In genomic region chr9:13300041-13300441, GRCm38 (mm10) we compare ENCODE assay signal across 8 mouse cellular contexts. TPM values are rescaled to one million over a fixed set of nuclear protein-coding genes. Genes with fewer than 3 reads are reported as not detected.
DNase-seq lines count a peak whose midpoint lies in the region; ATAC-seq lines count a peak whose summit lies in the region.

No protein-coding gene starts in this region.

- no peak for ATAC-seq in cerebellum, adult (ENCODE audit: insufficient number of reproducible peaks, low FRiP score, low TSS enrichment)
- ATAC-seq in embryonic facial prominence, embryonic 13.5 days (ENCODE audit: insufficient number of reproducible peaks, insufficient read depth, low FRiP score, low TSS enrichment, low read depth): no peak
- no peak for ATAC-seq in hindbrain, embryonic 12.5 days (ENCODE audit: low FRiP score)
- ATAC-seq in midbrain, embryonic 14.5 days (ENCODE audit: low FRiP score, low TSS enrichment): no peak

- H3K9ac ChIP-seq in embryonic facial prominence, embryonic 13.5 days: peak overlapping the region; percentile 4
- H3K9ac ChIP-seq in hindbrain, embryonic 12.5 days: peak overlapping the region; percentile 43
- peak overlapping the region; percentile 32; the same call in 1 of the 2 replicates for H3K9ac ChIP-seq in midbrain, embryonic 14.5 days (replicated peaks; ENCODE audit: low read length)

- no peaks in the 10 kb centered on the region for H3K9me3 ChIP-seq in embryonic facial prominence, embryonic 13.5 days
- no peaks in the 10 kb centered on the region for H3K9me3 ChIP-seq in hindbrain, embryonic 12.5 days (replicated peaks)
- H3K9me3 ChIP-seq in midbrain, embryonic 14.5 days (ENCODE audit: control insufficient read depth, low read length): no peaks in the 10 kb centered on the region

- H3K4me3 ChIP-seq in embryonic facial prominence, embryonic 13.5 days: peak overlapping the region; percentile 11
- peak overlapping the region; percentile 57 for H3K4me3 ChIP-seq in hindbrain, embryonic 12.5 days
- H3K4me3 ChIP-seq in midbrain, embryonic 14.5 days (replicated peaks; ENCODE audit: low read depth, low read length): peak overlapping the region; percentile 45

- H3K4me2 ChIP-seq in embryonic facial prominence, embryonic 13.5 days: peak overlapping the region; percentile 96
- H3K4me2 ChIP-seq in hindbrain, embryonic 12.5 days (replicated peaks): peak overlapping the region; percentile 98
- peak overlapping the region; percentile 85 for H3K4me2 ChIP-seq in midbrain, embryonic 14.5 days (ENCODE audit: low read length)

- DNase-seq in cerebellum, adult 8-10 months: peak; percentile 27
- DNase-seq in 3T3-L1 (ENCODE audit: low read depth, low spot score): peak; percentile 70
- no peak for DNase-seq in midbrain, embryonic 14.5 days
- no peak for DNase-seq in thymus, postnatal 25 days
- no peak for DNase-seq in thymus, adult 18-20 months

- H3K27ac ChIP-seq in embryonic facial prominence, embryonic 13.5 days: no peak overlapping the region
- peak overlapping the region; percentile 48; the same call in 1 of the 2 replicates for H3K27ac ChIP-seq in hindbrain, embryonic 12.5 days
- H3K27ac ChIP-seq in midbrain, embryonic 14.5 days (replicated peaks; ENCODE audit: low read depth, low read length): no peak overlapping the region

- H3K27me3 ChIP-seq in embryonic facial prominence, embryonic 13.5 days: no peaks in the 10 kb centered on the region
- H3K27me3 ChIP-seq in hindbrain, embryonic 12.5 days: no peaks in the 10 kb centered on the region; the same call in 1 of the 2 replicates
- no peaks in the 10 kb centered on the region for H3K27me3 ChIP-seq in midbrain, embryonic 14.5 days (ENCODE audit: control insufficient read depth, insufficient read depth, low read length)

- 37% methylated on average over 3 of the region's 3 CpGs for WGBS in embryonic facial prominence, embryonic 13.5 days
- 44% methylated on average over 3 of the region's 3 CpGs for WGBS in hindbrain, embryonic 12.5 days
- WGBS in midbrain, embryonic 14.5 days: 34% methylated on average over 3 of the region's 3 CpGs

- H3K4me1 ChIP-seq in embryonic facial prominence, embryonic 13.5 days: peaks cover 59% of the 10 kb centered on the region
- H3K4me1 ChIP-seq in hindbrain, embryonic 12.5 days: peaks cover 70% of the 10 kb centered on the region
- H3K4me1 ChIP-seq in midbrain, embryonic 14.5 days (ENCODE audit: control insufficient read depth, insufficient read depth, low read length): peaks cover 64% of the 10 kb centered on the region

- H3K36me3 ChIP-seq in embryonic facial prominence, embryonic 13.5 days: no peaks in the 10 kb centered on the region
- no peaks in the 10 kb centered on the region for H3K36me3 ChIP-seq in hindbrain, embryonic 12.5 days
- H3K36me3 ChIP-seq in midbrain, embryonic 14.5 days (ENCODE audit: control insufficient read depth, insufficient read depth, low read length): no peaks in the 10 kb centered on the region

RNA-seq across cellular contexts. Expression of gene Maml2, which starts 2.3 kb away (rescaled TPM):
- polyA plus RNA-seq in embryonic facial prominence, embryonic 13.5 days (2015; fragmentation: Nextera tagmentation; extraction: Ambion mirVana): 13.0 and 15.6 TPM in 2 replicates
- 13.6 and 14.1 TPM in 2 replicates for polyA plus RNA-seq in hindbrain, embryonic 12.5 days (2016; fragmentation: Nextera tagmentation; extraction: Ambion mirVana)
- polyA plus RNA-seq in midbrain, embryonic 14.5 days (2014; fragmentation: Nextera tagmentation; extraction: Ambion mirVana): 7.7 and 12.1 TPM in 2 replicates

RNA-seq across cellular contexts. Expression of gene Ccdc82, which starts 53.3 kb away (rescaled TPM):
- 7.1 and 8.4 TPM in 2 replicates for polyA plus RNA-seq in embryonic facial prominence, embryonic 13.5 days (2015; fragmentation: Nextera tagmentation; extraction: Ambion mirVana)
- 13.6 and 14.9 TPM in 2 replicates for polyA plus RNA-seq in hindbrain, embryonic 12.5 days (2016; fragmentation: Nextera tagmentation; extraction: Ambion mirVana)
- 14.0 and 15.8 TPM in 2 replicates for polyA plus RNA-seq in midbrain, embryonic 14.5 days (2014; fragmentation: Nextera tagmentation; extraction: Ambion mirVana)

RNA-seq across cellular contexts. Expression of gene Jrkl, which starts 54.4 kb away (rescaled TPM):
- polyA plus RNA-seq in embryonic facial prominence, embryonic 13.5 days (2015; fragmentation: Nextera tagmentation; extraction: Ambion mirVana): 11.1 and 11.7 TPM in 2 replicates
- polyA plus RNA-seq in hindbrain, embryonic 12.5 days (2016; fragmentation: Nextera tagmentation; extraction: Ambion mirVana): 13.9 and 15.5 TPM in 2 replicates
- polyA plus RNA-seq in midbrain, embryonic 14.5 days (2014; fragmentation: Nextera tagmentation; extraction: Ambion mirVana): 11.6 and 12.0 TPM in 2 replicates

Comparison
In these comparisons a context has a peak if more than half of its experiments do, and no peak if none do; other contexts are left out.
1. DNase-seq: peak in cerebellum, adult 8-10 months (single experiment) and 3T3-L1 (single experiment); none in midbrain, embryonic 14.5 days (single experiment), thymus, postnatal 25 days (single experiment) and thymus, adult 18-20 months (0 of 2).
2. Peak in every context shown above with its lines, with median percentiles within 50 percentile points of each other: H3K4me2 ChIP-seq, H3K4me3 ChIP-seq and H3K9ac ChIP-seq.